In genomic region chr4:32393951-32394350, GRCm38 (mm10) we compare ENCODE assay signal across 24 mouse cellular contexts.
DNase-seq lines count a peak whose midpoint lies in the region; ATAC-seq and TF ChIP-seq lines count a peak whose summit lies in the region.
"Had no signal": no experiment of that assay in that cellular context is flagged by ENCODE, and none has a peak within 500 bp of the region (broad histone marks: within the 10 kb centered on the region; RNA-seq: fewer than 3 reads in every experiment).

No protein-coding gene starts in this region.

- no peak for ATAC-seq in hindbrain, embryonic 14.5 days (ENCODE audit: low FRiP score)
- ATAC-seq in hindbrain, embryonic 13.5 days (ENCODE audit: low FRiP score), result no peak
- ATAC-seq: midbrain, embryonic 15.5 days had no signal

- H3K27ac ChIP-seq in hindbrain, embryonic 10.5 days, result peak overlapping the region; percentile 62; the same call in 1 of the 2 replicates
- H3K27ac ChIP-seq in hindbrain, embryonic 14.5 days, result no peak overlapping the region
- H3K27ac ChIP-seq in spleen, adult 2 months (ENCODE audit: insufficient read depth, low read length), result peak overlapping the region; percentile 66; the same call in 1 of the 2 replicates
- peak overlapping the region; percentile 70 for H3K27ac ChIP-seq in hindbrain, embryonic 13.5 days
- H3K27ac ChIP-seq: embryonic facial prominence, embryonic 13.5 days; kidney, embryonic 15.5 days; limb, embryonic 15.5 days; liver, embryonic 14.5 days; lung, embryonic 15.5 days; midbrain, embryonic 15.5 days; stomach, embryonic 15.5 days had no signal

- H3K4me1 ChIP-seq in hindbrain, embryonic 10.5 days (replicated peaks), result peaks cover 8% of the 10 kb centered on the region
- peaks cover 19% of the 10 kb centered on the region for H3K4me1 ChIP-seq in hindbrain, embryonic 14.5 days (replicated peaks; ENCODE audit: control insufficient read depth, insufficient read depth, low read length)
- H3K4me1 ChIP-seq in spleen, adult 2 months (ENCODE audit: control insufficient read depth, insufficient read depth, insufficient read length), result no peaks in the 10 kb centered on the region; the same call in 1 of the 2 replicates
- H3K4me1 ChIP-seq in hindbrain, embryonic 13.5 days (replicated peaks), result peaks cover 23% of the 10 kb centered on the region

- intact Hi-C loops in left cerebral cortex, postnatal 36 days (cut with DNase I), result no loop called here

- TF ChIP-seq POLR2A in spleen, adult 2 months (IDR thresholded peaks at IDR 0.05; ENCODE audit: low read depth, low read length), result no peak

- no peak for TF ChIP-seq CTCF in spleen, adult 2 months (IDR thresholded peaks at IDR 0.05; ENCODE audit: extremely low read depth, insufficient read depth, insufficient read length, insufficient replicate concordance)

- H3K36me3 ChIP-seq in hindbrain, embryonic 10.5 days, result no peaks in the 10 kb centered on the region
- no peaks in the 10 kb centered on the region for H3K36me3 ChIP-seq in hindbrain, embryonic 14.5 days (replicated peaks; ENCODE audit: control insufficient read depth, insufficient read depth)
- no peaks in the 10 kb centered on the region for H3K36me3 ChIP-seq in spleen, adult 2 months (ENCODE audit: control insufficient read depth, insufficient read depth, low read length)
- no peaks in the 10 kb centered on the region for H3K36me3 ChIP-seq in hindbrain, embryonic 13.5 days
- H3K36me3 ChIP-seq: embryonic facial prominence, embryonic 13.5 days; kidney, embryonic 15.5 days; limb, embryonic 15.5 days; lung, embryonic 15.5 days; midbrain, embryonic 15.5 days; stomach, embryonic 15.5 days had no signal

- 78% methylated on average over 1 of the region's 1 CpGs for WGBS in hindbrain, embryonic 10.5 days
- 32% methylated on average over 1 of the region's 1 CpGs for WGBS in hindbrain, embryonic 14.5 days
- WGBS in spleen, adult 2 months, result 81% methylated on average over 1 of the region's 1 CpGs
- 57% methylated on average over 1 of the region's 1 CpGs for WGBS in hindbrain, embryonic 13.5 days

- H3K4me3 ChIP-seq in hindbrain, embryonic 10.5 days, result no peak overlapping the region
- H3K4me3 ChIP-seq in hindbrain, embryonic 14.5 days (replicated peaks; ENCODE audit: low read length), result no peak overlapping the region
- H3K4me3 ChIP-seq in spleen, adult 2 months (ENCODE audit: extremely low read depth, insufficient read depth, insufficient read length), result no peak overlapping the region
- H3K4me3 ChIP-seq in hindbrain, embryonic 13.5 days, result no peak overlapping the region
- H3K4me3 ChIP-seq: embryonic facial prominence, embryonic 13.5 days; erythroblast, embryonic 14.5 days; kidney, embryonic 15.5 days; limb, embryonic 15.5 days; lung, embryonic 15.5 days; megakaryocyte, embryonic 14.5 days; midbrain, embryonic 15.5 days; stomach, embryonic 15.5 days had no signal

- no peak overlapping the region for H3K4me2 ChIP-seq in hindbrain, embryonic 14.5 days (replicated peaks)
- no peak overlapping the region for H3K4me2 ChIP-seq in hindbrain, embryonic 13.5 days
- H3K4me2 ChIP-seq: embryonic facial prominence, embryonic 13.5 days; kidney, embryonic 15.5 days; limb, embryonic 15.5 days; lung, embryonic 15.5 days; midbrain, embryonic 15.5 days; stomach, embryonic 15.5 days had no signal

- H3K9ac ChIP-seq in hindbrain, embryonic 14.5 days, result no peak overlapping the region
- no peak overlapping the region for H3K9ac ChIP-seq in hindbrain, embryonic 13.5 days
- H3K9ac ChIP-seq: embryonic facial prominence, embryonic 13.5 days; kidney, embryonic 15.5 days; limb, embryonic 15.5 days; liver, embryonic 14.5 days; lung, embryonic 15.5 days; midbrain, embryonic 15.5 days; stomach, embryonic 15.5 days had no signal

- H3K9me3 ChIP-seq in hindbrain, embryonic 10.5 days, result no peaks in the 10 kb centered on the region
- H3K9me3 ChIP-seq in hindbrain, embryonic 14.5 days (ENCODE audit: control insufficient read depth, low read length), result no peaks in the 10 kb centered on the region
- no peaks in the 10 kb centered on the region for H3K9me3 ChIP-seq in hindbrain, embryonic 13.5 days
- H3K9me3 ChIP-seq: embryonic facial prominence, embryonic 13.5 days; kidney, embryonic 15.5 days; limb, embryonic 15.5 days; lung, embryonic 15.5 days; megakaryocyte, embryonic 14.5 days; midbrain, embryonic 15.5 days; stomach, embryonic 15.5 days had no signal

- H3K27me3 ChIP-seq in hindbrain, embryonic 10.5 days (ENCODE audit: insufficient read depth, poor library complexity, severe bottlenecking), result no peaks in the 10 kb centered on the region
- no peaks in the 10 kb centered on the region for H3K27me3 ChIP-seq in hindbrain, embryonic 14.5 days (ENCODE audit: control insufficient read depth, insufficient read depth, low read length)
- no peaks in the 10 kb centered on the region for H3K27me3 ChIP-seq in spleen, adult 2 months (ENCODE audit: control insufficient read depth, insufficient read depth, low read length)
- H3K27me3 ChIP-seq in hindbrain, embryonic 13.5 days, result no peaks in the 10 kb centered on the region
- H3K27me3 ChIP-seq: embryonic facial prominence, embryonic 13.5 days; kidney, embryonic 15.5 days; limb, embryonic 15.5 days; lung, embryonic 15.5 days; midbrain, embryonic 15.5 days; stomach, embryonic 15.5 days had no signal

- DNase-seq in hindbrain, embryonic 10.5 days (ENCODE audit: low spot score), result no peak
- no peak for DNase-seq in hindbrain, embryonic 14.5 days (ENCODE audit: low spot score)
- no peak for DNase-seq in spleen, adult 2 months (ENCODE audit: low read depth in 1 of 2, low spot score in 2 of 2)
- DNase-seq in spleen, postnatal 10 days (ENCODE audit: low spot score in 2 of 2), result no peak
- DNase-seq in right cerebral cortex, postnatal 10 days (ENCODE audit: low spot score in 2 of 2), result no peak
- DNase-seq in left cerebral cortex, postnatal 36 days (ENCODE audit: low spot score in 2 of 2), result no peak
- DNase-seq: adrenal gland, postnatal 10 days; cerebellum, adult 2 months; cerebellum, postnatal 25 days; kidney, adult 11 months; kidney, postnatal 36 days; left cerebral cortex, postnatal 4 days; lung, postnatal 36 days; thymus, postnatal 25 days had no signal
